Mouse (Mus musculus): ENCODE measurements at regions not wholly inside any gene's neighbourhood (a gene's known extent, or its start where the extent isn't known, plus 50 kb on each side); places are given as distances from the start of the nearest gene placed in this dataset.
"Not testable (repeated sequence)": the region's sequence is repeated elsewhere in the genome, so short reads cannot be mapped to it uniquely, and the experiment has no call there.

DNA sequence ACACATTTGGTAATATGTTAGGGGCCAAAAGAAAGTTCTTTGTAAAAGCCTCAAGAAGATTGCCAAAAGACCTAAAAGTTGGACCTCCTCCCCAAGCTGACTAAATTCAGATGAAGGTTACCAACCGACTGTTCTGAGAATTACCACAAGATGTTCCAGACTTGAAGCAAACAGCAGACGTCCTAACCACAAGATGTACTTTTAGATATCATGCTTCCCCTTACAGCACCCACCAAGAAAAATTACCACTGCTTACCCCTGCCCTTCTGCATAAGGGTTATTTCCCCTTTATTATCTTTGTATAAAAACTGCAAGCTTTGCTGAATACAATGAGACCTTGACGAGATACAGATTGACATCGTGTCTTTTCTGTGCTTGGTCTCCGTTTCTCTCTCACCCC is 121.6 kb upstream of the Cst10 start:
- H3K9me3 ChIP-seq (ENCODE audit: low read length) = 0 out of 2 replicates have a peak, but pooled peaks cover 4% of the 10 kb centered on the region
- H3K27ac ChIP-seq = no peak overlapping the region
- no peak for TF ChIP-seq CTCF (IDR thresholded peaks at IDR 0.05; ENCODE audit: low read depth)
- 85% methylated on average over 5 of the region's 5 CpGs for WGBS
- H3K4me1 ChIP-seq (ENCODE audit: insufficient read depth, low read length) = no peaks in the 10 kb centered on the region
- no peak overlapping the region for H3K9ac ChIP-seq (replicated peaks; ENCODE audit: low read length)
- no peaks in the 10 kb centered on the region for H3K27me3 ChIP-seq (ENCODE audit: insufficient read depth, low read length)
- no peak overlapping the region for H3K4me3 ChIP-seq (ENCODE audit: low read length)
- ATAC-seq (no peak), DNase-seq (ENCODE audit: low spot score) (no peak)
- no peaks in the 10 kb centered on the region for H3K36me3 ChIP-seq (ENCODE audit: insufficient read depth, low read length)
- H3K4me2 ChIP-seq (ENCODE audit: low read depth, low read length) = no peak overlapping the region

DNA sequence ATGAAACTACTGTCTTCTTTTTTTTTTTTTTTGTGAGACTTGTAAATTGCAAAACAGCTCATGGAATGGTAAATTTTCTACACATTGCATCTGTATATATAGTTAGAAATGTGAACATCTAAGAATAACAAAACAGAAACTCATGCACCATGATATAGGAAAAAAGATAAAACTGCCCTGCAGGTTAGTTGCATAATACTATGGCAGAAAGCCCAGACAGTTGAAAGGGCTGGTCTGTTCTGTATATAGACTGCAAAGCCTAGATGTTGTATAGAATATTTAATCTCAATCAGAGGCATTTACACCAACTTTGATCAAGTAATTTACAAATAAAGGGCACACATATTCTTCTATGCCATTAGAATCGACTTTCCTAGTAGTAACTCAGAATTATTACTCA is 120.7 kb upstream of the Cst10 start:
- no peak overlapping the region for H3K4me2 ChIP-seq (ENCODE audit: low read depth, low read length)
- DNase-seq (ENCODE audit: low spot score) = no peak
- TF ChIP-seq CTCF (IDR thresholded peaks at IDR 0.05; ENCODE audit: low read depth) = no peak
- H3K4me3 ChIP-seq (ENCODE audit: low read length) = no peak overlapping the region
- H3K27ac ChIP-seq = no peak overlapping the region
- no peaks in the 10 kb centered on the region for H3K36me3 ChIP-seq (ENCODE audit: insufficient read depth, low read length)
- H3K9ac ChIP-seq (replicated peaks; ENCODE audit: low read length) = no peak overlapping the region
- 61% methylated on average over 1 of the region's 1 CpGs for WGBS
- no peaks in the 10 kb centered on the region for H3K4me1 ChIP-seq (ENCODE audit: insufficient read depth, low read length)
- no peak for ATAC-seq
- no peaks in the 10 kb centered on the region for H3K27me3 ChIP-seq (ENCODE audit: insufficient read depth, low read length)
- H3K9me3 ChIP-seq (ENCODE audit: low read length) = 0 out of 2 replicates have a peak, but pooled peaks cover 4% of the 10 kb centered on the region

DNA sequence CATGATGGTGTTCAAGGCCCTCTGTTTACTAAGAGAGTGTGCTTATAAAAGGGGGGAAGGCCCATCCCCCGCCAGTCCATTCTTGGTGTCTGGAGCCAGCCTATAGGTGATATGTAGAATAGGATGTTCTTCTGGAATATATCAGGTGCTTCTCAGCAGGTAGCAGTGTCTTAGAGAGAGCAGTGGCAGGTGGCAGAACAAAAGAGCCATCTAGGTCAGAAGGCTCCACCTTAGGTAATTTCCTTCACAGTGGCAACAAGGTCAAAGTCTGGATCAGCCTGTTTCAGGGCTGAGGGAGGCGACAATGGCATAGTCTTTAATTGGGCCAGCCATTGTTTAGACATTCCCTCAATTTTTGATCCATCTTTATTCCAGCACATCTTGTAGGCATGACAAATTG is 107.9 kb upstream of the Cst10 start:
- not testable (repeated sequence) for H3K9ac ChIP-seq (replicated peaks; ENCODE audit: low read length); H3K9me3 ChIP-seq (ENCODE audit: low read length); H3K27ac ChIP-seq; DNase-seq (ENCODE audit: low spot score); H3K4me3 ChIP-seq (ENCODE audit: low read length); H3K36me3 ChIP-seq (ENCODE audit: insufficient read depth, low read length); ATAC-seq; H3K4me2 ChIP-seq (ENCODE audit: low read depth, low read length); H3K27me3 ChIP-seq (ENCODE audit: insufficient read depth, low read length); H3K4me1 ChIP-seq (ENCODE audit: insufficient read depth, low read length)
- 89% methylated on average over 2 of the region's 2 CpGs for whole genome bisulfite sequencing

DNA sequence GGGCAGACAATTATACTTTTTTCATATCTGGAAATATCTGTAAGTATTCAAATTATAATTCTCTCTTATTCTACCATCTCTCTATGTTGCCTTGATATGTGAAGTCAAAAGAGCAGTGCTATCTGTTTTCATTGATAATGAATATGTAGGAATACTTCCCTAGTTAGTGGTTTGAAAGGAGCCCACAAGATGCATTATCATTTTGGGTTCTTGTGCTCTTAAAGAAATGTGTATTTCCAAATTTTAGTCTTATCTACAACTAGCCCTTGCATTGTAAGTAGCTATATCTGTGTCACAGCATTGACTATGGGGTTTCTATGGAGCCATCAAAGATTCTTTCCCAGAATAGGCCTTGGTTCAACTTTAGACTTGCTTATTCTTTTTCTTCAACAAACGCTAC is 99.3 kb upstream of the Cst10 start:
- Histone ChIP-seq H3K4me2 (ENCODE audit: low read depth, low read length) (no peak overlapping the region), H3K4me1 (ENCODE audit: insufficient read depth, low read length) (no peaks in the 10 kb centered on the region), H3K9me3 (ENCODE audit: low read length) (0 out of 2 replicates have a peak, but pooled peaks cover 3% of the 10 kb centered on the region), H3K27me3 (ENCODE audit: insufficient read depth, low read length) (no peaks in the 10 kb centered on the region), H3K36me3 (ENCODE audit: insufficient read depth, low read length) (no peaks in the 10 kb centered on the region), H3K4me3 (ENCODE audit: low read length) (no peak overlapping the region), H3K9ac (replicated peaks; ENCODE audit: low read length) (no peak overlapping the region), H3K27ac (no peak overlapping the region)
- ATAC-seq = no peak
- WGBS = 85% methylated on average over 1 of the region's 1 CpGs
- TF ChIP-seq CTCF (IDR thresholded peaks at IDR 0.05; ENCODE audit: low read depth) = no peak
- no peak for DNase-seq (ENCODE audit: low spot score)

DNA sequence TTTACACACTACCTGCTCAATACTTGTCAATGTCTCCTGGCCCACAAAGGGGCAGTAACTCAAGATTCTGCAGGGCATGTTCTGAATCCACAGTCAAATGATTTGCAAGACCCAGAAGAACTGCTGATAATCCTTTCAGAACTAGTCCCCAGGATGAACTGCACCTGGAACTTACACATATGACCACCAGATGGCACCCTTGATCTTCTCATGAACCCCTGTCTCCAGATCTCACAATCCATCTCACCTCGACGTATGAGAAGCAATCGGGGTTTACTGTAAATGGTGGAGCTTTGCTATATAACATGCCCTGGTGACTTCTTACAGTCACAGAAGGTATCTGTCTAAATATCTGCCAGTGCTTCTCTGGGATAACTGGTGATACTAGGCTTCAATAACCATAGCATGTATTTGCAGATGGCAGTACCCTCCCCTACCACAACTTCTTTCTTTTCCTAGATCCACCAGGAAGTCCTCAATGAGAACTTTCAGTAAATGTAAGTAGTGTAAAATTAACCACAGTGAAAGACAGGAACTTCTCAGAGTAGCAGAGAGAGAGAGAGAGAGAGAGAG is 54.5 kb upstream of the Cst10 start:
- H3K4me1 ChIP-seq (ENCODE audit: insufficient read depth, low read length) = no peaks in the 10 kb centered on the region

More for the DNA sequence above, 54.5 kb upstream of the Cst10 start:
- Histone ChIP-seq H3K36me3 (ENCODE audit: insufficient read depth, low read length) (no peaks in the 10 kb centered on the region), H3K4me2 (ENCODE audit: low read depth, low read length) (no peak overlapping the region), H3K4me3 (ENCODE audit: low read length) (no peak overlapping the region), H3K27me3 (ENCODE audit: insufficient read depth, low read length) (no peaks in the 10 kb centered on the region), H3K9me3 (ENCODE audit: low read length) (no peaks in the 10 kb centered on the region), H3K27ac (no peak overlapping the region), H3K9ac (replicated peaks; ENCODE audit: low read length) (no peak overlapping the region)
- peak; percentile 87 for TF ChIP-seq CTCF (IDR thresholded peaks at IDR 0.05; ENCODE audit: low read depth)
- WGBS = 8% methylated on average over 3 of the region's 3 CpGs
- ATAC-seq = peak; percentile 85
- DNase-seq (ENCODE audit: low spot score) = peak; percentile 87

Data from hindbrain, postnatal 0 days (tissue).